8 mouse cellular contexts compared by ENCODE assay signal in the genomic region with DNA sequence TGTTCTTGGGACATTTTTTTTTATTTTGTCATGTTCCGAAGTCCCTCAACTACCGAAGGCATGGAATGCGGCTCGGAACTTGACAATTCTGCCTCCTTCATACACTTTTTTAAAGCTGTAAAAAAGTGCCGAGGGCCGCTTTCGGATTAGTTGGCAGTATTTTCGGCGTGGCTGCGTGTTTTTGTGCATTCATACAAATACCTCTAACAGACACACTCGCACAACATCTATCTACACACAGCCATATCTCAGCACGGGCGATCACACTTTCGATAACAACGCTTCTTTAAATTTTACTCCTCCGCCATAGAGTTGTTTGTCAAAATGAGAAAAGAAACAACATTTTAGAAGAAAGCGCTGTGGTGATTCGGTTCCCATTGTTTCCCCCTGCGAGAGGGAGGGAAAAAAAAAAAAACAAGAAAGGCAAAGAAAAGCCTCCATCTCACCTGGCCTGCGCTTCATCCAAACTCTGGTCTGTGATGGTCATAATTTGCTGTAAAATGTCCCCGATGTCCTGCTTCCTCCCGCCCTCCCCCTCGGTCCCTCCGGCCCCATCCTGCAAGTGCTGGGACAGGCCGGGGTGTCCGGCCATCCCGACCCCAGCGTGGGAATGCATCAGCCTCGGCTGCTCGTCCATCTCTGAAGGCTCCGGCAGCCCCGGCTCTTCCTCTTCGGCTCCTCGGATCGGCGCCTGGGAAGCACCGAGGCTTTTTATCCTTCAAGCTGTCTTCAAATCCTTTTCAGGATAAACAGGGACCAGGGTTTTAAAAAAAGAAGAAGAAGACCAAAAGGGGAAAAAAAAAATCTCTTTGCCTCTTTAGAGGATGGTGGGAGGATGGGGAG. TPM values are rescaled to one million over a fixed set of nuclear protein-coding genes. Genes with fewer than 3 reads are reported as not detected.
DNase-seq lines count a peak whose midpoint lies in the region; ATAC-seq and TF ChIP-seq lines count a peak whose summit lies in the region.

No protein-coding gene starts in this region.

- no peaks in the 10 kb centered on the region for H3K9me3 ChIP-seq in ES-E14 (ENCODE audit: control insufficient read depth, insufficient read depth, low read depth, low read length)
- no peaks in the 10 kb centered on the region for H3K9me3 ChIP-seq in heart, embryonic 10.5 days
- H3K9me3 ChIP-seq in megakaryocyte, embryonic 14.5 days = no peaks in the 10 kb centered on the region

- no peaks in the 10 kb centered on the region for H3K27me3 ChIP-seq in heart, embryonic 10.5 days (ENCODE audit: insufficient read depth, poor library complexity, severe bottlenecking)
- H3K27me3 ChIP-seq in megakaryocyte, embryonic 14.5 days (replicated peaks) = no peaks in the 10 kb centered on the region

- peak overlapping the region; percentile 56 for H3K9ac ChIP-seq in ES-E14 (ENCODE audit: insufficient read depth, low read depth, low read length, poor library complexity, severe bottlenecking)

- DNase-seq in 3134 (ENCODE audit: extremely low read depth, insufficient read length, low spot score) (peak; percentile 75), ES-E14 (ENCODE audit: low read depth, low spot score) (peak; percentile 16)
- no peak for DNase-seq in heart, embryonic 10.5 days (ENCODE audit: low spot score)
- DNase-seq in kidney, postnatal 10 days = peak; percentile 71
- DNase-seq in testis, postnatal 14 days (ENCODE audit: low spot score) = peak; percentile 17

- 0 out of 4 replicates have a peak, but pooled peaks cover 0 to 1% of the 10 kb centered on the region in 2 experiments for H3K4me1 ChIP-seq in ES-E14 (ENCODE audit: control insufficient read depth in 2 of 2, insufficient read depth in 2 of 2, low read length in 2 of 2, poor library complexity in 1 of 2)
- H3K4me1 ChIP-seq in cortical plate, adult 2 months (ENCODE audit: control insufficient read depth, insufficient read depth, low read length) = no peaks in the 10 kb centered on the region
- peaks cover 25% of the 10 kb centered on the region for H3K4me1 ChIP-seq in heart, embryonic 10.5 days
- peaks cover 23% of the 10 kb centered on the region for H3K4me1 ChIP-seq in megakaryocyte, embryonic 14.5 days

- H3K4me3 ChIP-seq in ES-E14 (ENCODE audit: insufficient read depth in 1 of 2, low read depth in 1 of 2, low read length in 2 of 2, poor library complexity in 1 of 2, severe bottlenecking in 1 of 2) = peak overlapping the region; percentile 74 to 76
- H3K4me3 ChIP-seq in cortical plate, adult 2 months (ENCODE audit: insufficient read depth, low read length) = peak overlapping the region; percentile 19
- H3K4me3 ChIP-seq in heart, embryonic 10.5 days = peak overlapping the region; percentile 88
- peak overlapping the region; percentile 95 for H3K4me3 ChIP-seq in megakaryocyte, embryonic 14.5 days (replicated peaks)

- H3K36me3 ChIP-seq in ES-E14 (ENCODE audit: control insufficient read depth, insufficient read depth, low read length, poor library complexity, severe bottlenecking) = no peaks in the 10 kb centered on the region
- no peaks in the 10 kb centered on the region for H3K36me3 ChIP-seq in heart, embryonic 10.5 days
- H3K36me3 ChIP-seq in megakaryocyte, embryonic 14.5 days (replicated peaks; ENCODE audit: low read length) = peaks cover 8% of the 10 kb centered on the region

- TF ChIP-seq CTCF in cortical plate, adult 2 months (IDR thresholded peaks at IDR 0.05; ENCODE audit: extremely low read depth, insufficient read depth, low read length) = no peak

- H3K27ac ChIP-seq in ES-E14 (ENCODE audit: insufficient read depth, low read depth, low read length, poor library complexity, severe bottlenecking) = peak overlapping the region; percentile 40; the same call in 1 of the 2 replicates
- peak overlapping the region; percentile 52 for H3K27ac ChIP-seq in cortical plate, adult 2 months (ENCODE audit: insufficient read depth, low read length)
- peak overlapping the region; percentile 98 for H3K27ac ChIP-seq in heart, embryonic 10.5 days

- no peak for ATAC-seq in inflammation-experienced regulatory T-cells, adult 6 months

- TF ChIP-seq POLR2A in cortical plate, adult 2 months (IDR thresholded peaks at IDR 0.05; ENCODE audit: extremely low read depth, insufficient read depth, low read length) = no peak

- in situ Hi-C loops in ES-E14 (cut with MboI; ENCODE audit: low sequenced_read_pairs in 2 of 2, unreplicated experiment in 2 of 2) = no loop called here

- under 1% methylated on average over 37 of the region's 37 CpGs for WGBS in heart, embryonic 10.5 days

TF ChIP-seq in ES-E14, 5 proteins besides CTCF, POLR2A, EP300 and RAD21:
- TF ChIP-seq MAFK (IDR thresholded peaks at IDR 0.05; ENCODE audit: insufficient read depth, low read depth, low read length) (no peak), ZNF384 (IDR thresholded peaks at IDR 0.05; ENCODE audit: low read depth, low read length) (peak; percentile 94)

RNA-seq across cellular contexts. Expression of gene Pbx1, which starts 1.0 kb away (rescaled TPM):
- 7.3 and 10.0 TPM in 2 replicates for total RNA-seq in ES-E14 (2012; rRNA removed)
- polyA plus RNA-seq in cortical plate, adult 2 months (2012; rRNA removed) = 63.4 and 65.5 TPM in 2 replicates
- 19.7 and 29.5 TPM in 2 replicates for polyA plus RNA-seq in heart, embryonic 10.5 days (2016; fragmentation: Nextera tagmentation; extraction: Ambion mirVana)
- polyA plus RNA-seq in megakaryocyte, embryonic 14.5 days (2012; ENCODE audit: insufficient read depth, low replicate concordance) = 49.8 and 80.6 TPM in 2 replicates
- under 1 TPM in 2 of 3 experiments, not detected in 1; 0.05 to 0.43 TPM for polyA plus RNA-seq in inflammation-experienced regulatory T-cells, adult 6 months (2017; shearing (Covaris generic))

Comparison
In these comparisons a context has a peak if more than half of its experiments do, and no peak if none do; other contexts are left out.
1. H3K27ac ChIP-seq: peak in every context shown above with its lines; median percentile 98 in heart, embryonic 10.5 days; 52 in cortical plate, adult 2 months; 40 in ES-E14.
2. H3K4me3 ChIP-seq: peak in every context shown above with its lines; median percentile 95 in megakaryocyte, embryonic 14.5 days; 88 in heart, embryonic 10.5 days; 75 in ES-E14; 19 in cortical plate, adult 2 months.
3. RNA of gene Pbx1, which starts 1.0 kb away (polyA plus RNA-seq): 49.8 to 80.6 TPM in megakaryocyte, embryonic 14.5 days, 63.4 to 65.5 TPM in cortical plate, adult 2 months and 19.7 to 29.5 TPM in heart, embryonic 10.5 days; 0.05 to 0.43 TPM in inflammation-experienced regulatory T-cells, adult 6 months; every median in the first group is over 10 times any median in the second.